Mouse (Mus musculus) brown adipose tissue, adult 24 weeks (tissue): ENCODE data around the gene H2-Eb2. TPM values are rescaled to one million over a fixed set of nuclear protein-coding genes. Genes with fewer than 3 reads are reported as not detected.
"Not testable (repeated sequence)": the region's sequence is repeated elsewhere in the genome, so short reads cannot be mapped to it uniquely, and the experiment has no call there.

Source experiments
- H3K27ac ChIP-seq: fragments of 200-500 bp; replicated peaks from 2 replicates; pipeline ENCODE4 v1.5.1; 2012; ENCODE audit warnings: low read depth, mild to moderate bottlenecking, low read length
- H3K4me1 ChIP-seq: fragments of 200-500 bp; 2 replicates; pipeline ENCODE4 v1.6.1; 2012; ENCODE audit warnings: low read length, mixed read lengths; ENCODE audit not compliant: control insufficient read depth, insufficient read depth, insufficient read length
- H3K4me3 ChIP-seq: fragments of 200-500 bp; 2 replicates; pipeline ENCODE4 v1.5.1; 2012; ENCODE audit warnings: low read depth, mild to moderate bottlenecking, low read length, moderate library complexity; ENCODE audit not compliant: insufficient read depth
- polyA plus RNA-seq: library from polyadenylated mRNA; stranded (reverse); fragments of >200 nt; gene quantifications from 2 replicates; pipeline ENCODE4 v1.2.4, GENCODE M21; 2012; ENCODE audit not compliant: missing spikeins, insufficient read depth, insufficient read length

Gene H2-Eb2
- polyA plus RNA-seq, 1 experiment: not detected

- Histone ChIP-seq H3K27ac (no peak overlapping the region), H3K4me1 (no peaks in the 10 kb centered on the region), H3K4me3 (no peak overlapping the region)
Measured at GRCm38 (mm10) chr17:34299356-34299755, 26.1 kb upstream of the H2-Eb2 start.

DNA sequence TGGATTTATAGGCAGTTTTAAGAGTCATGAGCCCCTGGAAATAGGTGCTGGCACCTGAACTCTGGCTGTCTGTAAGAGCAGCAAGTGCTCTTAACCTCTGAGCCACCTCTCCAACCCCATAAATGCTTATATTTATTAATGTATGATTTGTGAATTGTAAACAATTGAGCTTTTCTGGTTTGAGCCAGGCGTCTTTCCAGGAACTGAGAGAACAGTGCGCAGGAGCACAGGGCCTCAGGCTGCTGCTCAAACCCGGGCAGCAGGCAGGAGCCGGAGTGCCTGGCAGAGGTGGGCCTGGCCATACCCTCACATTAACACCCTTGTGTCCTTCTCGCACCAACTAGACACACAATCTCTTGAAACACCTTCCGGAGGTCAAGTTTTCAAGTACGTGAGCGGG, 25.4 kb upstream of the H2-Eb2 start:
- H3K4me3 ChIP-seq: no peak overlapping the region
- H3K4me1 ChIP-seq: no peaks in the 10 kb centered on the region
- H3K27ac ChIP-seq: no peak overlapping the region

- no peaks in the 10 kb centered on the region for H3K4me1 ChIP-seq
- 0 out of 2 replicates have a peak overlapping the region, but pooled peaks have one; percentile 21 for H3K27ac ChIP-seq
- H3K4me3 ChIP-seq: no peak overlapping the region
Measured at GRCm38 (mm10) chr17:34300691-34301566, 24.5 kb upstream of the H2-Eb2 start.

GRCm38 (mm10) chr17:34301670-34302190, 23.7 kb upstream of the H2-Eb2 start:
- Histone ChIP-seq H3K4me3 (no peak overlapping the region), H3K27ac (no peak overlapping the region), H3K4me1 (no peaks in the 10 kb centered on the region)

DNA sequence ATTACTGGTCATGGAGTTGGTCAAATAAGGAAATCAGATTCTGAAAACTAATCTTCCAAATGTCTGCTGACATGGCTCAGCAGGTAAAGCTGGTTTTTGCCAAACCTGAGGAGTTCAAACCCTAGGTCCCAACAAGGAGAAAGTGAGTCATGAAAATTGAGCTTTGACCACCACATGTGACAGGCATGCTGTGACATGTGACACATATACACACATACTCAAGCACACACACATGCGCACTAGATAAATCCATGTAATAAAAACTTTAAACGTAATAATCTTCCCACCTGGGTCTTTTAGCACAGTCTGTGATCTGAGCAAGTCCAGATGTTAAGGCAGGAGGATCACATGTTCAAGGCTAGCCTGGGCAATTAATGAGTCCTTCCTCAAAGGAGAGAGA, 21.7 kb upstream of the H2-Eb2 start:
- peak overlapping the region; percentile 83; the same call in 1 of the 2 replicates for H3K27ac ChIP-seq
- no peaks in the 10 kb centered on the region for H3K4me1 ChIP-seq
- no peak overlapping the region for H3K4me3 ChIP-seq

GRCm38 (mm10) chr17:34304751-34305150, 20.7 kb upstream of the H2-Eb2 start:
- Histone ChIP-seq H3K27ac (peak overlapping the region; percentile 83), H3K4me1 (no peaks in the 10 kb centered on the region), H3K4me3 (no peak overlapping the region)

GRCm38 (mm10) chr17:34305380-34306030, 20.0 kb upstream of the H2-Eb2 start, which contains the start of gene H2-Eb1:
TSS of gene H2-Eb1 (plus strand) at chr17:34305867.
- Histone ChIP-seq H3K4me3 (peak within 1 kb of the TSS; percentile 49), H3K4me1 (no peaks in the 10 kb centered on the region), H3K27ac (peak within 1 kb of the TSS; percentile 78)

GRCm38 (mm10) chr17:34306407-34306806, 19.1 kb upstream of the H2-Eb2 start:
- H3K4me1 ChIP-seq: no peaks in the 10 kb centered on the region
- peak overlapping the region; percentile 30; the same call in 1 of the 2 replicates for H3K27ac ChIP-seq
- peak overlapping the region; percentile 37 for H3K4me3 ChIP-seq

- H3K4me1 ChIP-seq: no peaks in the 10 kb centered on the region
- no peak overlapping the region for H3K27ac ChIP-seq
- no peak overlapping the region; the same call in 1 of the 2 replicates for H3K4me3 ChIP-seq
Measured at GRCm38 (mm10) chr17:34307216-34307615, 18.2 kb upstream of the H2-Eb2 start.

DNA sequence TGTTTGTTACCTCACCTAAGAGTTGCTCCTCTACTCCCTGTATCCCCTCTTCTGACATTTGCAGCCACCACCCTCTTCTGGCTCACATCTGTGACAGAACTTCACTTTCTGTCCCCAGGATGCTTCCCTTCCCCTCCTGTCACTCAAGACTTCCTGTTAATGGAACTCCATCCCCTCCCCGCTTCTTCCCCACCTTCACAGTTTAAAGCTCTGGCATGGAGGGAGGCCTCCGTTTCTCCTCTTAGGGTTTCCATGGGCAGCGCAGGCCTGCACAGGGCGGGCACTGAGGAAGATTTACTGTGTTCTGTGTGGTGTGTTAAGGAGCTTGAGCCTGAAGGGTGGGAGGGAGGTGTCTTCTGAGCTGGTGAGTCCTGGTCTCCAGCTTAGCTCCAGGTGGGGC, 17.3 kb upstream of the H2-Eb2 start:
- Histone ChIP-seq H3K4me1 (no peaks in the 10 kb centered on the region), H3K27ac (no peak overlapping the region), H3K4me3 (peak overlapping the region; percentile 23)

GRCm38 (mm10) chr17:34309225-34309624, 16.2 kb upstream of the H2-Eb2 start:
- Histone ChIP-seq H3K4me3 (peak overlapping the region; percentile 92), H3K27ac (peak overlapping the region; percentile 65), H3K4me1 (no peaks in the 10 kb centered on the region)

GRCm38 (mm10) chr17:34309683-34310385, 15.6 kb upstream of the H2-Eb2 start:
- Histone ChIP-seq H3K27ac (peak overlapping the region; percentile 65), H3K4me3 (peak overlapping the region; percentile 92), H3K4me1 (no peaks in the 10 kb centered on the region)

DNA sequence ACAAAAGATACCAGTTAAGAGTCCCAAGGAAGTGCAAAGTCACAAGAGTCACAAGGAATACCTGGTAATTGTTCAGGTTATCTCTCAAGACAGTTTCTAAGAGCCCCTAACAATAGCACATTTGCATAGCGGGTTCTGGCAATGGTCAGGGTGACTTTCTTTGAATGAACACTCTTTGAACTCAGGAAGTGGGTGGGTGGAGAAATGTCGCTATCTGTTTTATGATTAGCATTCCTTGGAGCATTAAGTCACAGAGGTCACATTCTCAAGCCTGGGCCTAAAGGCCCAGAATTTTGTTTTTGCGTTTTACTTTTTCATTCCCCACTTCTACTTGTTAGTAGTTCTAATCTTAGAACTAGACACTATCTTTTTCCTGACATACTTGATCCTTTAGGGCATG, 14.9 kb upstream of the H2-Eb2 start:
- H3K4me3 ChIP-seq, H3K4me1 ChIP-seq, H3K27ac ChIP-seq: not testable (repeated sequence)

DNA sequence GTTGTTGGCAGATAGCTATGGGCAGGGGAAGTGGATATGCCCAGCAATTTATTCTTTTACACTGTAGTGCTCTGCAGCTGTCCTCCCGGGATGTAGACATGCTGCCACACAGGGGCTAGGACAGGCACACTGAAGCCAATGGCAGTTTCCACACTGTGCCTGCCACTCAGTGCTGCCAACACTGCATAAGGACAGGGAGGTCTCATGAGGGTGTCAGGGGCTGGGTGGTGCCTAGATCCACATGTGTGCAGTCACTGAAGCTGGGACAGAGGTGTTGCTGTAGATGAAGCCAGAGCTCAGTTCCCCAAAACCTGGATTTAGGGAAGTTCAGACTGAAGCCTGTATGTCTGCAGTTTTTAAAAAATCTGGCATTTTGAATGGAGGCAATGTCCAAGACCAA, 13.3 kb upstream of the H2-Eb2 start:
- Histone ChIP-seq H3K27ac (no peak overlapping the region), H3K4me3 (no peak overlapping the region), H3K4me1 (no peaks in the 10 kb centered on the region)

GRCm38 (mm10) chr17:34313393-34313792, 12.1 kb upstream of the H2-Eb2 start:
- Histone ChIP-seq H3K27ac (no peak overlapping the region), H3K4me1 (no peaks in the 10 kb centered on the region), H3K4me3 (no peak overlapping the region)
